Mouse (Mus musculus) embryo, embryonic 10 days (tissue): Measurements from ENCODE around the gene Ssxa1.
"Not testable (repeated sequence)": the region's sequence is repeated elsewhere in the genome, so short reads cannot be mapped to it uniquely, and the experiment has no call there.

Experiments used
- DNase-seq: peaks from one replicate; pipeline ENCODE4 v3.0.0-alpha.2; 2015; ENCODE audit warnings: low spot score

Gene Ssxa1

GRCm38 (mm10) chrX:21115520-21115919, at the start of gene Ssxa1:
Gene Ssxa1 (plus strand): TSS chrX:21115820.
- DNase-seq: no peak

DNA sequence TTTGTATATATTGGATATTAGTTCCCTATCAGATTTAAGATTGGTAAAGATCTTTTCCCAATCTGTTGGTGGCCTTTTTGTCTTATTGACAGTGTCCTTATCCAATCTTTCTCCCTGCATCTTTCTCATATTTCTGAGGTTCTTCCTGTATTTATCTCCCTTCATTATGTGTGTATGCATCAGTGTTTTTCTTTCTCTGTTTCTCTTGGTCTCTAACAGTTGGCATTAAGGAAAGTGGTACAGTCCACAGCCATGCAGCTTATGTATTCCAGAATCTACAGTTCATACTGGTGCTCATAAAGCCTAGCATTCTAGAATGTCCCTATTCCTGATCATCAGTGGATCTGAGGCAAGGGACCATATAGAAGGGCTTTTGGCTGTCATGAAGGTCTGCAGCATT, 47.5 kb upstream of the Ssxa1 start, which contains the start of gene Spaca5:
Gene Spaca5, plus strand, starts transcription at position 301 of the 400 bp plus-strand sequence.
- no peak for DNase-seq

- DNase-seq: no peak
Measured at GRCm38 (mm10) chrX:21088645-21088982, 27.0 kb upstream of the Ssxa1 start.

DNA sequence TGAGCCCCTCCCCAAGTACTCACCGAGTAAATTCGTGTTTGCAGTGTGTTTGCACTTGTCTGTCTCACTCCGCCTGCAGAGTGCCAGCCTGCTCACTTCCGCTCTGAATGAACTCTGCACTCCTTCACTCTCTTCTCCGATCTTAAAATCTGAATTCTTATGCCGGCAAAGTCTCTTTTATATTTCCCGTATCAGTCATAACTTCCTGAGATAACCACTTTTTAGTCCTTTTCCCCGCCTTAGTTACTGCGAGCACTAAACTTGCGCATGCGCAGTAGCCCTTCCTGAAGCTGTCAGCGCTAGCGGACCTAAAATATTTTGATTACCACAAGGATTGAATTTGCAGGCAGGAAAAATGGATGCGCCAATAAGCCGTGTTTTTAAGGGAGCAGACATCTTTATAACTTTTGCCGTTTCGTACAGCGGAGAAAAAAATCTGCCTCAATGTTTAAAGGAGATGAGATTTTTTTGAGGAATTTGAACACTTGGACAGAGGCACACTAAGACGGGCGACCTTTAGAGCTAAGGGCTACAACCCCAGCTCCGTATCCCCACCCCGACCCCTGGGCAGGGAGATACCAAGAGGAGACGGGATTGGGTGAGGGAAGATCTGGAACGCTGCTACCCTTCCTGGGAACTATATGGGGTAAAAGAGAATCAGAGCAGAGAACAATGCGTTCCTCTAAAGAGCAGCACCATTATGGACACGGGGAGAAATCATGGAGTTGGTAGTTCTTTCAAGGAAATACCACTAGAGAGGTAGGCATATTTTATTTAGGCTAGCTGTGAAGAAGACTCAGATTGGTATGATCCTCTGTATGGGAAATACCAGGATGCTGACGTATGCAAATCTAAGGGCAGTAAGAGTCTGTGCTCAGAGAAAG, 26.4 kb upstream of the Ssxa1 start, which contains the start of gene Zfp300:
Gene Zfp300, minus strand, starts transcription at position 545 of the 884 bp plus-strand sequence.
- peak; percentile 75 for DNase-seq

- DNase-seq: no peak
Measured at GRCm38 (mm10) chrX:21089867-21090239, 25.8 kb upstream of the Ssxa1 start.

DNA sequence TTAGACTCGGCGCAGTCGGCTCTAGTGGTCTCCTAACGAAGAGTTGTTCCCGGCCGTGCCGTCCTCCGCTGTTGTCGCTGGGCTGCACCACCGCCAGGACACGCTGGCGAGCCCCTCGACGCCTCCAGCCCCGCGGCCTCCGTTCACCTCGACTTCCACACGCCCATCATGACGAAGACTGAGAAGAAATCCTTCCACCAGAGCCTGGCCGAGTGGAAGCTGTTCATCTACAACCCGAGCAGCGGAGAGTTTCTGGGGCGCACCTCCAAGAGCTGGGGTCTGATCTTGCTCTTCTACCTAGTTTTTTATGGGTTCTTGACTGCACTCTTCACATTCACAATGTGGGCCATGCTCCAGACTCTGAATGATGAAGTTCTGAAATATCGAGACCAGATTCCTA, 31.1 kb downstream of the Ssxa1 start:
- not testable (repeated sequence) for DNase-seq
